Mouse (Mus musculus) hindbrain, embryonic 10.5 days (tissue): Measurements from ENCODE around the gene Rimbp2. TPM values are rescaled to one million over a fixed set of nuclear protein-coding genes. Genes with fewer than 3 reads are reported as not detected.

ENCODE experiments used
- DNase-seq: peaks from one replicate; pipeline ENCODE4 v3.0.0-alpha.2; 2017; ENCODE audit warnings: low spot score
- H3K27ac ChIP-seq: fragments of 300-500 bp; sonication (generic); 2 replicates; pipeline ENCODE4 v1.5.1; 2016; ENCODE audit warnings: mild to moderate bottlenecking, moderate library complexity
- H3K27me3 ChIP-seq: fragments of 300-500 bp; sonication (generic); 2 replicates; pipeline ENCODE4 v1.6.1; 2016; ENCODE audit warnings: mild to moderate bottlenecking; ENCODE audit not compliant: poor library complexity, insufficient read depth, severe bottlenecking
- H3K36me3 ChIP-seq: fragments of 300-500 bp; sonication (generic); 2 replicates; pipeline ENCODE4 v1.6.1; 2016; ENCODE audit warnings: mild to moderate bottlenecking, moderate library complexity
- H3K4me1 ChIP-seq: fragments of 300-500 bp; sonication (generic); replicated peaks from 2 replicates; pipeline ENCODE4 v1.6.1; 2016; ENCODE audit warnings: mild to moderate bottlenecking
- H3K4me3 ChIP-seq: fragments of 300-500 bp; sonication (generic); 2 replicates; pipeline ENCODE4 v1.5.1; 2016; ENCODE audit warnings: mild to moderate bottlenecking, moderate library complexity
- H3K9me3 ChIP-seq: fragments of 300-500 bp; sonication (generic); 2 replicates; pipeline ENCODE4 v1.6.1; 2016; ENCODE audit warnings: mild to moderate bottlenecking, moderate library complexity
- WGBS: fragments of 180-500 bp; shearing (Covaris S2); methylation state at CpG from one replicate; pipeline ENCODE4 v1.1.7; 2016; 5-methylcytosine and 5-hydroxymethylcytosine counted together
- polyA plus RNA-seq: library from polyadenylated mRNA; unstranded; fragments of >200 nt; fragmentation: Nextera tagmentation; extraction: Ambion mirVana; gene quantifications from 2 replicates; pipeline ENCODE4 v1.2.1, GENCODE M21; 2016

Gene Rimbp2
- polyA plus RNA-seq, 1 experiment from 2014 or later, result 1.3 TPM

- H3K27me3 ChIP-seq, result no peaks in the 10 kb centered on the region
- no peaks in the 10 kb centered on the region for H3K9me3 ChIP-seq
- H3K4me1 ChIP-seq, result peaks cover 9% of the 10 kb centered on the region; the same call in 1 of the 2 replicates
- no peak overlapping the region for H3K27ac ChIP-seq
- H3K36me3 ChIP-seq, result no peaks in the 10 kb centered on the region
- DNase-seq, result no peak
- H3K4me3 ChIP-seq, result no peak overlapping the region
- 55% methylated on average over 12 of the region's 12 CpGs for WGBS
These were observed 133.5 kb downstream of the Rimbp2 start for GRCm38 (mm10) chr5:128819638-128820285.

GRCm38 (mm10) chr5:128815629-128816028 is 137.7 kb downstream of the Rimbp2 start:
- DNase-seq, result no peak
- Histone ChIP-seq H3K4me1 (peaks cover 26% of the 10 kb centered on the region), H3K4me3 (no peak overlapping the region), H3K27ac (no peak overlapping the region), H3K36me3 (no peaks in the 10 kb centered on the region), H3K27me3 (peaks cover 3% of the 10 kb centered on the region; the same call in 1 of the 2 replicates), H3K9me3 (no peaks in the 10 kb centered on the region)
- 79% methylated on average over 8 of the region's 8 CpGs for WGBS

- Histone ChIP-seq H3K27me3 (peaks cover 3% of the 10 kb centered on the region; the same call in 1 of the 2 replicates), H3K36me3 (no peaks in the 10 kb centered on the region), H3K4me3 (no peak overlapping the region), H3K4me1 (peaks cover 32% of the 10 kb centered on the region), H3K9me3 (no peaks in the 10 kb centered on the region), H3K27ac (no peak overlapping the region)
- 78% methylated on average over 6 of the region's 6 CpGs for WGBS
- DNase-seq, result no peak
These were observed 138.2 kb downstream of the Rimbp2 start for GRCm38 (mm10) chr5:128815078-128815477.

- 21% methylated on average over 11 of the region's 11 CpGs for WGBS
These were observed 140.2 kb downstream of the Rimbp2 start for GRCm38 (mm10) chr5:128813121-128813520.

GRCm38 (mm10) chr5:128811431-128811830 is 141.9 kb downstream of the Rimbp2 start:
- no peaks in the 10 kb centered on the region for H3K9me3 ChIP-seq
- no peak for DNase-seq
- no peak overlapping the region for H3K27ac ChIP-seq
- 91% methylated on average over 6 of the region's 6 CpGs for WGBS
- peaks cover 34% of the 10 kb centered on the region for H3K4me1 ChIP-seq
- H3K36me3 ChIP-seq, result no peaks in the 10 kb centered on the region
- H3K4me3 ChIP-seq, result no peak overlapping the region
- H3K27me3 ChIP-seq, result peaks cover 3% of the 10 kb centered on the region; the same call in 1 of the 2 replicates

More at GRCm38 (mm10) chr5:128813121-128813520, 140.2 kb downstream of the Rimbp2 start:
- Histone ChIP-seq H3K4me1 (peaks cover 34% of the 10 kb centered on the region), H3K9me3 (no peaks in the 10 kb centered on the region), H3K27me3 (peaks cover 3% of the 10 kb centered on the region; the same call in 1 of the 2 replicates), H3K4me3 (peak overlapping the region; percentile 16; the same call in 1 of the 2 replicates), H3K36me3 (no peaks in the 10 kb centered on the region), H3K27ac (no peak overlapping the region)
- peak; percentile 45 for DNase-seq

GRCm38 (mm10) chr5:128810006-128810405 is 143.3 kb downstream of the Rimbp2 start:
- H3K4me1 ChIP-seq, result peaks cover 30% of the 10 kb centered on the region
- peak; percentile 28 for DNase-seq
- H3K27ac ChIP-seq, result peak overlapping the region; percentile 51; the same call in 1 of the 2 replicates
- no peaks in the 10 kb centered on the region for H3K9me3 ChIP-seq
- H3K36me3 ChIP-seq, result no peaks in the 10 kb centered on the region
- H3K27me3 ChIP-seq, result peaks cover 3% of the 10 kb centered on the region; the same call in 1 of the 2 replicates
- no peak overlapping the region for H3K4me3 ChIP-seq
- 70% methylated on average over 12 of the region's 12 CpGs for WGBS

- 53% methylated on average over 5 of the region's 5 CpGs for WGBS
- no peak overlapping the region; the same call in 1 of the 2 replicates for H3K27ac ChIP-seq
These were observed 143.9 kb downstream of the Rimbp2 start for GRCm38 (mm10) chr5:128809406-128809805.

GRCm38 (mm10) chr5:128808547-128809182 is 144.6 kb downstream of the Rimbp2 start:
- H3K27ac ChIP-seq, result no peak overlapping the region
- H3K36me3 ChIP-seq, result no peaks in the 10 kb centered on the region
- no peak overlapping the region for H3K4me3 ChIP-seq
- 63% methylated on average over 9 of the region's 9 CpGs for WGBS
- no peaks in the 10 kb centered on the region for H3K27me3 ChIP-seq
- DNase-seq, result peak; percentile 36
- H3K4me1 ChIP-seq, result peaks cover 28% of the 10 kb centered on the region
- H3K9me3 ChIP-seq, result no peaks in the 10 kb centered on the region

More at GRCm38 (mm10) chr5:128809406-128809805, 143.9 kb downstream of the Rimbp2 start:
- no peak overlapping the region for H3K4me3 ChIP-seq
- DNase-seq, result peak; percentile 51
- H3K27me3 ChIP-seq, result peaks cover 3% of the 10 kb centered on the region; the same call in 1 of the 2 replicates
- no peaks in the 10 kb centered on the region for H3K9me3 ChIP-seq
- H3K36me3 ChIP-seq, result no peaks in the 10 kb centered on the region
- peaks cover 30% of the 10 kb centered on the region for H3K4me1 ChIP-seq

GRCm38 (mm10) chr5:128807408-128807807 is 145.9 kb downstream of the Rimbp2 start:
- no peaks in the 10 kb centered on the region for H3K36me3 ChIP-seq
- peaks cover 22% of the 10 kb centered on the region for H3K4me1 ChIP-seq
- no peak overlapping the region for H3K4me3 ChIP-seq
- DNase-seq, result no peak
- WGBS, result 90% methylated on average over 9 of the region's 9 CpGs
- no peak overlapping the region for H3K27ac ChIP-seq
- no peaks in the 10 kb centered on the region for H3K9me3 ChIP-seq
- H3K27me3 ChIP-seq, result no peaks in the 10 kb centered on the region

GRCm38 (mm10) chr5:128806296-128806998 is 146.8 kb downstream of the Rimbp2 start:
- no peak overlapping the region for H3K27ac ChIP-seq
- no peak overlapping the region for H3K4me3 ChIP-seq
- WGBS, result 93% methylated on average over 13 of the region's 13 CpGs
- peaks cover 16% of the 10 kb centered on the region for H3K4me1 ChIP-seq
- no peaks in the 10 kb centered on the region for H3K27me3 ChIP-seq
- DNase-seq, result no peak
- no peaks in the 10 kb centered on the region for H3K36me3 ChIP-seq
- H3K9me3 ChIP-seq, result no peaks in the 10 kb centered on the region

- Histone ChIP-seq H3K9me3 (no peaks in the 10 kb centered on the region), H3K4me1 (peaks cover 7% of the 10 kb centered on the region), H3K27me3 (no peaks in the 10 kb centered on the region), H3K4me3 (no peak overlapping the region), H3K27ac (no peak overlapping the region), H3K36me3 (no peaks in the 10 kb centered on the region)
- no peak for DNase-seq
- 98% methylated on average over 2 of the region's 2 CpGs for WGBS
These were observed 148.2 kb downstream of the Rimbp2 start for GRCm38 (mm10) chr5:128805092-128805491.

- WGBS, result 92% methylated on average over 5 of the region's 5 CpGs
- Histone ChIP-seq H3K4me3 (no peak overlapping the region), H3K27ac (no peak overlapping the region), H3K9me3 (0 out of 2 replicates have a peak, but pooled peaks cover 1% of the 10 kb centered on the region), H3K4me1 (no peaks in the 10 kb centered on the region), H3K36me3 (no peaks in the 10 kb centered on the region), H3K27me3 (no peaks in the 10 kb centered on the region)
- no peak for DNase-seq
These were observed 152.7 kb downstream of the Rimbp2 start for GRCm38 (mm10) chr5:128800592-128800991.
